Mouse (Mus musculus) Patski (cell line): ENCODE results near the gene Dnajc7. TPM values are rescaled to one million over a fixed set of nuclear protein-coding genes. Genes with fewer than 3 reads are reported as not detected.
A peak's percentile ranks its signal among the peaks of the same experiment; 100 is the strongest.
"Not testable (repeated sequence)": the region's sequence is repeated elsewhere in the genome, so short reads cannot be mapped to it uniquely, and the experiment has no call there.

ENCODE experiments used
- ATAC-seq: fragments of 100-300 bp; one replicate; pipeline ENCODE4 v1.8.0; 2021
- CTCF ChIA-PET: fragments of 350-600 bp; sonication (Branson Sonifier 250); formaldehyde crosslinking; loops from one replicate; lab custom pipeline; 2022; ENCODE audit warnings: inconsistent platforms; lab: Charles Lee
- POLR2A ChIA-PET: fragments of 350-600 bp; sonication (Branson Sonifier 250); formaldehyde crosslinking; loops from one replicate; lab custom pipeline; 2022; ENCODE audit warnings: antibody characterized with exemption, inconsistent platforms; lab: Charles Lee
- DNase-seq: peaks from one replicate; pipeline ENCODE4 v3.0.0-alpha.2; 2011; ENCODE audit warnings: low read depth, low spot score
- H3K27me3 ChIP-seq: fragments of 371-371 bp; one replicate; pipeline ENCODE4 v1.5.1; 2021
- CTCF ChIP-seq: fragments of 100-300 bp; IDR thresholded peaks from one replicate; pipeline ENCODE4 v1.5.1; 2021
- in situ Hi-C: fragments of 300-500 bp; cut with MboI; formaldehyde crosslinking; loops from 3 replicates; pipeline ENCODE4 v1.11.1; 2018; ENCODE audit warnings: low pct_unique_long_range_greater_than_20kb, mixed read lengths
- polyA plus RNA-seq: library from polyadenylated mRNA; unstranded; gene quantifications from one replicate; pipeline ENCODE4 v1.2.3, GENCODE M21; 2021

The Dnajc7 gene
- polyA plus RNA-seq, 1 experiment from 2014 or later, result 268 TPM

- POLR2A ChIA-PET, result no interaction called here
- no peak for TF ChIP-seq CTCF
- in situ Hi-C loops, result no loop called here
Observed at GRCm38 (mm10) chr11:100584561-100584961, 35.4 kb downstream of the Dnajc7 start.

GRCm38 (mm10) chr11:100582836-100583235 lies 37.1 kb downstream of the Dnajc7 start:
- ChIA-PET POLR2A (interaction anchor here (0.6 kb wide), 1 partner anchor 99 kb away, joined by 3 read pairs; no protein-coding TSS in a partner anchor), CTCF (no interaction called here)
- no peak for DNase-seq
- no peaks in the 10 kb centered on the region for H3K27me3 ChIP-seq
- no peak for TF ChIP-seq CTCF
- no peak for ATAC-seq
- in situ Hi-C loops, result no loop called here

More at GRCm38 (mm10) chr11:100584561-100584961, 35.4 kb downstream of the Dnajc7 start:
- CTCF ChIA-PET, result no interaction called here
- DNase-seq (no peak), ATAC-seq (no peak)
- no peaks in the 10 kb centered on the region for H3K27me3 ChIP-seq

- DNase-seq, in situ Hi-C loops, ATAC-seq, POLR2A ChIA-PET, H3K27me3 ChIP-seq: not testable (repeated sequence)
- CTCF ChIA-PET, result interaction anchor here (2.6 kb wide), 1 partner anchor 11 kb away, joined by 11 read pairs; no protein-coding TSS in a partner anchor
Observed at GRCm38 (mm10) chr11:100582413-100582812, 37.6 kb downstream of the Dnajc7 start.

- DNase-seq, result no peak
- in situ Hi-C loops, result no loop called here
- ATAC-seq, result no peak
- H3K27me3 ChIP-seq, result no peaks in the 10 kb centered on the region
- no peak for TF ChIP-seq CTCF
- CTCF ChIA-PET, result interaction anchor here (2.6 kb wide), 1 partner anchor 12 kb away, joined by 11 read pairs; no protein-coding TSS in a partner anchor
- POLR2A ChIA-PET, result no interaction called here
Observed at GRCm38 (mm10) chr11:100581756-100582155, 38.2 kb downstream of the Dnajc7 start.

- TF ChIP-seq CTCF, result no peak
- no peak for ATAC-seq
- H3K27me3 ChIP-seq, result no peaks in the 10 kb centered on the region
- CTCF ChIA-PET, result interaction anchor here (1.6 to 2.6 kb wide), 2 partner anchors 11 to 13 kb away, joined by 6 to 11 read pairs; no protein-coding TSS in a partner anchor
- in situ Hi-C loops, result no loop called here
- DNase-seq, result no peak
- POLR2A ChIA-PET, result interaction anchor here (0.8 to 1.0 kb wide), 2 partner anchors 24 to 39 kb away, joined by 3 read pairs; partner anchors contain the start of gene Dnajc7
Observed at GRCm38 (mm10) chr11:100580275-100580674, 39.7 kb downstream of the Dnajc7 start.

- in situ Hi-C loops, result no loop called here
- ATAC-seq (no peak), DNase-seq (no peak)
- ChIA-PET POLR2A (no interaction called here), CTCF (interaction anchor here (1.6 kb wide), 1 partner anchor 12 kb away, joined by 6 read pairs; no protein-coding TSS in a partner anchor)
- H3K27me3 ChIP-seq, result no peaks in the 10 kb centered on the region
- TF ChIP-seq CTCF, result no peak
Observed at GRCm38 (mm10) chr11:100579116-100579799, 40.7 kb downstream of the Dnajc7 start.

GRCm38 (mm10) chr11:100577852-100578599 lies 41.9 kb downstream of the Dnajc7 start:
- ATAC-seq, result no peak
- ChIA-PET CTCF (no interaction called here), POLR2A (interaction anchor here (0.5 kb wide), 1 partner anchor 364 kb away, joined by 3 read pairs; no protein-coding TSS in a partner anchor)
- in situ Hi-C loops, result no loop called here
- DNase-seq, result no peak
- TF ChIP-seq CTCF, result no peak
- H3K27me3 ChIP-seq, result no peaks in the 10 kb centered on the region

- H3K27me3 ChIP-seq, result no peaks in the 10 kb centered on the region
- POLR2A ChIA-PET, result interaction anchor here (1.3 kb wide), 1 partner anchor 15 kb away, joined by 3 read pairs; no protein-coding TSS in a partner anchor
- no peak for TF ChIP-seq CTCF
- DNase-seq (no peak), ATAC-seq (no peak)
- CTCF ChIA-PET, result interaction anchor here (0.7 kb wide), 1 partner anchor 19 kb away, joined by 3 read pairs; no protein-coding TSS in a partner anchor
- in situ Hi-C loops, result no loop called here
Observed at GRCm38 (mm10) chr11:100576256-100576655, 43.7 kb downstream of the Dnajc7 start.

- in situ Hi-C loops, result no loop called here
- H3K27me3 ChIP-seq, result no peaks in the 10 kb centered on the region
- ChIA-PET CTCF (no interaction called here), POLR2A (interaction anchor here (0.8 kb wide), 1 partner anchor 17 kb away, joined by 3 read pairs; no protein-coding TSS in a partner anchor)
- no peak for TF ChIP-seq CTCF
- DNase-seq, result no peak
- no peak for ATAC-seq
Observed at GRCm38 (mm10) chr11:100575484-100575855, 44.5 kb downstream of the Dnajc7 start.

- ChIA-PET POLR2A (interaction anchor here (0.8 kb wide), 1 partner anchor 18 kb away, joined by 3 read pairs; no protein-coding TSS in a partner anchor), CTCF (no interaction called here)
- no peak for TF ChIP-seq CTCF
- DNase-seq (no peak), ATAC-seq (peak; percentile 33)
- H3K27me3 ChIP-seq, result no peaks in the 10 kb centered on the region
- in situ Hi-C loops, result loop anchor here (5.0 kb wide), 1 partner anchor 122 kb away; no protein-coding TSS in a partner anchor
Observed at GRCm38 (mm10) chr11:100574708-100575483, 45.1 kb downstream of the Dnajc7 start, which contains the start of gene Cnp. TSS of gene Cnp (plus strand) at chr11:100574904.
